Mouse (Mus musculus) spleen, postnatal 14 days (tissue): ENCODE results near the gene Gm8122.
"Not testable (repeated sequence)": the region's sequence is repeated elsewhere in the genome, so short reads cannot be mapped to it uniquely, and the experiment has no call there.

Experiments
- DNase-seq, 2 experiments: peaks; one replicate each; pipeline ENCODE4 v3.0.0; 2021 to 2022; ENCODE audit warnings: low spot score in 2 of 2

Gm8122 gene

DNA sequence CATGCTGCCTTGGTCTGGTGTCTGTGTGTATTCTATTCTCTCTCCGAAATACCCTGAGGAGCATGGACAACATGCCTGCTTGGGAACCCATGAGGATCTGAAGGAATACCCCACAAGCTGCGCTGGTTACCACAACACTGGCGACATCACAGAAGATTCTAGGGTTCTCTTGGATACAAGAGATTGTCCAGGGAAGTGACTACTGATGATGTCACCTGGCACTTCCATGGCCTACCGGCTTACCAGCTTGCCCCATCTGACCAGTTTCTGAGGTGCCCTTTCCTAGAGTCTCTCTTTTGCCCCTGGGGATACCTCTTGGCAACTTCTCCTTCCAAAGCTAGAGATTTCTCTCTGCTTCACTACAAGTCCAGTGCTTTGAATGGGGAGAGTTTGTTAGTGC is at the start of gene Gm8122:
Gene Gm8122 (minus strand): TSS at position 101 of the 400 bp plus-strand sequence.
- DNase-seq, result not testable (repeated sequence)

DNA sequence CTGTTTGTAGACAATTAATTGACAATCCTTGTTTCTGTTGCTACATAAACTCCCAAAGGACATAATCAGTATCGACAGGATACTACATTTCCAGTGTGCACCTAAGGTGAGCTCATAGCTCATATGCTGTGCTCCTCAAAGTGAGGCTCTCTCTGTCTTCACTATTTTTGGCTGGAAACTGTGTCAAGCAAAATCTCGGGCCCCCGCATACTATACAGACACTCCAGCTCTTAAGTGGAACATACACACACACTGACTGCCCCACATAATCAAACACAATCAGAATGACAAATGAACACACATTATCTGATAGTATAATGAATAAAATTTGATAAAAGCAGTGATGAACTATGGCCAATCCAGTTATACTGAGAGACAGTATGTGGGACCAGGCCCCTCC is 43.6 kb upstream of the Gm8122 start:
- DNase-seq, result not testable (repeated sequence)

DNA sequence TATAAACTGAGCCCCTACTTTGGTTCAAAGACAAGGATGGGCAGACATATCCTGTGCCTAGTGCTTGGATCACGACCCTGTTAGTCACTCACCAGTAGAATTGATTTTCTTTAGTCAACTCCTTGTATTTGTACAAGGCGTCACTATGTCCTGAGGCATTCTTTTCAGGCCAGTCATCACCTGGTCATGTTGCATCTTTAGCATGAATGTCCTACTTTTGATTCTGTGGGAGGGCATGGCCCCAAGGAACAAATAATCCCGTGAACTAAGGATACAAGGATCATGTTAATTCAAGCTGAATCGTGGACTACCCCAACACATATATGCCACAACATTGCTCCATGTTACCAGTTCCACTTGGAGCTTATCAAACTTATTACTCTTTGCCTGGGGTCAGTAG is 43.0 kb upstream of the Gm8122 start:
- DNase-seq, result not testable (repeated sequence)

DNA sequence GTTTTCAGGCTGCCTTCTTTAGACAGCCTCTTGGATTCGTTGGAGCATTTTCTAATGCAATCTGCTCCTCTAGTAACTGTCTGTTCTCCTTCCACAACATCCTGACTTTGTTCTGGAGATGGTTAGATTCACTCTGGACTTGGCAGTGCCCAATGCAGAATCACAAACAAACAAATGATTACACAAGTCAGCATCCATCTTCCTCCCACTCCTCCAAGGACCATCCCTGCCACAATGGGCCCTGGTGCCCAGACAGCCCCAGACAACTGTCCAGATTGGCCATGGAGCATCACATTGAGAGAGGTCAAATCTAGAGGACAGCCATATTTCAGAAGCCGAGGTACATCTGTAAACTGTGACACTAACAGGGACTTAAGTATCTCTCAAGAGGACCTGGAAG is 42.4 kb upstream of the Gm8122 start:
- DNase-seq, result not testable (repeated sequence)

DNA sequence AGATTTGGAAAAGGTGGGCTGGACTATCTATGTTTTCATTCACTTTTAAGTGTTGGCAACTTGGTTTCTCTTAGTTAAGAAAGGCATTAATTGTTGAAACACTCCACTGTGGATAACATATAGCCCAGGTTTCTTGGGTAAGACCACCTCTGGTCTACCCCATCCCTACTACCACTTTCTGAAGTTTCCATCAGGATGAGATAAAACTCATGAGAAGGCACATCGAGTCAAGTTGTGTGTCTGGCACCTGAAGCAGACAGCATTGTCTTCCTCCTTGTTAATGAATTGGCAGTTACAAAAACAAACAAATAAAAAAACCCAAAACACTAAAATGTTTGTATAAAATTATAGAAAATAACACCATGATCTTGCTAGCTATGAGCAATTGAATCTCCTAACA is 40.6 kb upstream of the Gm8122 start:
- not testable (repeated sequence) for DNase-seq

DNA sequence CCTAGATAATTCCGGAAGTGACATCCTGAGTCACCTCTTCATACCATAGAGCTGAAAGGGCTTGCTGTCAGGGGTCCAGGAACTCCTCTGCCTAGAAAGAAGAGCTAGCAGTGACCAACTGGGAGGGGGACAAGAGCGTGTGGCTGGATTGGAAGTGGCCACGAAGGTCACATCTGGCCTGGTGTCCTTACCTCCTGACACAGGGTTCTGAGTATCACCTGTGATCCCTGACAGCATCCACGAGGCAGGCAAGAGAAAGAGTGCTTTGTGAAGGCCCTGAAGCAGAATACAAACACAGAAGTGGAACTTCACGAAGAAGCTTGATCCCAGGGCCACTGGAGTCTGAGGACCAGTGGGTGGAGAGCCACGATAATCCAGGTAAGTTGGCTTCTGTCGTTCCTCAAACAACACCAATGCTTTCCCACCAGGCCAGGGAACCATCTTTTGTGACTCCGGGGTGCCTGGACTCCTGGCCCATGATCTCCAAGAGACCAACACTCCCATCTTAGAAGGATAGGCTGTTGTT is 39.9 kb upstream of the Gm8122 start, which contains the start of gene Gm9732:
Gene Gm9732 (plus strand): TSS at position 51 of the 526 bp plus-strand sequence.
- DNase-seq, result peak in 1 of 2 experiments; percentile 31

DNA sequence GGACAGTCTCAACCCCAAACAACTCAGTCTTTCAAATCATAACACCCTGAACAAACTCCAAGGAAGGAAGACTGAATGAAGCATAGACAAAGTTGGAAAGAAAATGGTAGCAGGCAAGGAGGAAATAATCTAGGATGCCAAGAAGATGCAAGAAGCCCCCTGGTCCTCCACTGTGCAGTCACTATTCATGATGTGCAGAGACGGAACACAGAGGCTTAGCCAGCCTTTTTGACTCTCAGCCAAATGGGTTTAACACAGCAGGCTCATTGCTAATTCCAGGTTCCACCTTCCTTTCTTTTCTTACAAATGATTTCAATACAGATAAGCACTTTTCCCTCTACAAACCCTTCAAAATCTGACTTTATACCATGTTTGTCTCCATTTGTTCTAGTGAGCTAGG is 38.1 kb upstream of the Gm8122 start:
- not testable (repeated sequence) for DNase-seq

DNA sequence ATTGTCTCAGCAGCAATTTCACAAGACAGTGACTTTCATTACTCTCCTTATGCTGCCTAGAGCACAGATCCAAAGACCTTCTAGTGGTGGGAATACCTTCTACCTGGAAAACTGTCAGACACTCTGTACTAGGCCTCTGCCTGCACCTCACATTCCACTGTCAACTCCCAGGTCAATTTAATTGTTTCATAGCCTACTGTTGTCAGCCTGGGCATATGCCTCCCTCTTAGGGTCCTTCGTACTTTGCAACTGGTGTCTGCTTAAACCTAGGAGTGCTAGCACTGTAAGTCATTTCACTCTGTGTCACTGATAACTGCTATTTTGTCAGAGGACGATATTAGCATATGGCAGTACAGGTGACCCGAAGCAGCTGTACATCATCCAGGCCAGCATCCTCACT is 34.1 kb upstream of the Gm8122 start:
- DNase-seq, result not testable (repeated sequence)

DNA sequence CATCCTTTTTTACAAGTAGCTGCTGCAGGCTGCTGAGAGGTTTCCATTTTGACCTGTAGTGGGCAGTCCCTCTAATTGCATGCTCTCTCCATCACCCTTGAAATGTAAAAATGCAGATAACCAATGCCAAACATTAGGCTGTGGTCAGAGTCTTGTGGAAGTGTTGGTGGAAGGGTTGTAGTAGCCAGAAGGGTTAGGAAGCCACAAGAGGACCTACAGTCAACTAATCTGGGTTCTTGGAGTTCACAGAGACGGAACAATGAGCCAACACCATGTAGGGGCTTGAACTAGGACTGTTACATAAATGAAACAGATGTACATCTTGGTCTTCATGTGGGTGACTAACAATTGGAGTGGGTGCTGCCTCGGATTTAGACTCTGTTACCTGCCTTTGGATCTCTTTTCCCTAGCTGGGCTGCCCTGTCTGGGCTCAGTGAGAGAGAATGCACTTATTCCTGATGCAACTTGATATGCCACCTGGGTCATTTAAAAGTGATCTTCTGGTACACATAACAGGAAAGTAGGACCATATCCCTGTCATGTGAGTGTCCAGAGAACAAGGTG is 33.5 kb upstream of the Gm8122 start:
- DNase-seq, result not testable (repeated sequence)

DNA sequence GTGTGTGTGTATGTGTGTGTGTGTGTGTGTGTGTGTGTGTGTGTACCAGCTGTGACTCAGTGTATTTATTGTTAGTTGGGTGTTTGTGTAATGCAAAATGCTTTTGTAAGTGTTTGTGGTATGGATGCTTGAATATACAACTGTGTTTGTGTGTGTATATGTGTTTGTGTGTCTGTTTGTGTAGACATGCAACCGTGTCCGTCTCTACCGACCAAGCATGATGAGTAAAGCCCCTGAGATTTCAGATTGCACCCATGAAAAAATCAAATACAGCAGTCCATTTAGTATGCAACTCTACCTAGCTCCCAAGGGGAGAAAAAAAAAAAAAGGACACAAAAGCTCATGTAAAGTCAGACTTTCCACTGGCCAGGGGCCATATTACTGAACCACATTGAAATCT is 28.3 kb upstream of the Gm8122 start:
- DNase-seq, result not testable (repeated sequence)

DNA sequence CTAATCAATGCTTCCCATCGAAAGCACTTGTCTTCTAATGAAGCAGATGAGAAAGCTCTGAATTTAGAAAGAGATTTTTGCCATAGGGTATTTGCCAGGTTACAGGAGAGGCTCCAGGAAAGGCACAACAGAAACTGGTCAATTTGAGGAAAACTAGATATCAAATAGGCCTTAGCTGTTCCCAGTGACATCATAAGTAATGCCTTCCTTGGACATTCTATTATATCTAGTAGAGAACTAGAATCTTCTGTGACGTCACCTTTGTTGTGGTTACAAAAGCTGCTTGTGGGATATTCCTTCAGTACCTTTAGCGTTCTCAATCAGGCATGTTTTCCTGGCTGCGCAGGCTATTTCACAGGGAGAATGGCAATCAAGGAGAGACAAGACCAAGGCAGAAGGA is 23.2 kb upstream of the Gm8122 start, which contains the start of gene Gm8126:
Gene Gm8126 (plus strand): TSS at position 301 of the 400 bp plus-strand sequence.
- DNase-seq, result not testable (repeated sequence)

DNA sequence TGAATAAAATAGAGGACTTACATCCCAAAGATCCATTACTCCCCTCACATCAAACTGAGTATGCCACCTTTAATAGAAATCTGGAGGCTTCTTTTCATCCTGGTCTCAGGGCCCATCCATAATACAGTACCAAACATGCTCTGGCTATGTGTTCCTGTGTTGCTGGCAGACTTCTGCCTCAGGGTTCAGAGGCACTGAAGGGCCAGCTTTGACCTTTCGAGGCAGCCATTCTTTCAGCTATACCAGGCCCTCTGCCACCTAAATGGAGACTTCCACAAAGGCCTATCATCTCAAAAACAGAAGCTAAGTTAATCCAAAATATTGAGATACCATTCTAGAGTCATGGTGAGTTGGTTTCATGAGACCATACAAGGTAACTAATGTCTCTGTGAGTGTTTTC is 21.4 kb upstream of the Gm8122 start:
- not testable (repeated sequence) for DNase-seq

DNA sequence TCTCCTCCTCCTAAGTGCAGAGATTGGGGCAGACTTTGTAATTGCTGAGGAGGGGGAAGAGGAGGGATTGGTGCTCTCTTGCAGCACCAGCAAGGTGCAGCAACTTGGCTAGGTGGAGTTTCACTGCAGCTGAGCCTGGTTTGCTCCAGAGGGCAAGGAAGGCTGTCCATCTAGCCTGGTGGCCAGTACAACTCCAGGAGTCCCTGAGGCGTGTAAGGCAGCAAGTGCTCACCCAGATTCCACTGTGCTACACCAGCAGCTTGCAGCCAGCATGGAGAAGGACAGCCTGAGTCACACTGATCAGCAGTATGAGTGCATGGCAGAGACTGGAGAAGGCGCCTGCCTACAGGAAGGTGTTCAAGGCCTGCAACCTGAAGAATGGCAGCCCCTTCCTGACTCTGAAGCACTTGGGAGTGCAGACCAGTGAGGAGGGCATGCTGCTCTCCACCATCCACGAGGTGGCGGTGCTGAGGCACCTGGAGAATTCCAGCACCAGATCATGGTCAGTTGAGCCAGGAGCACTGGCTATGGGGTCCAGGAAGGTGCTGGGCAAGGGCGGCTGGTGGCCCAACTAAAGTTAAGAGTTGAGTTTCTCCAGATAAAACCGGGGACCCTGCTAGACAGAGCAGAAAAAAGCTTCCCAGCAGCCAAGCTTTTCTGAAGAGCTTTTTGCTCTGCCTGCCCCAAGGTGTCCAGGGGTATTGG is 15.6 kb upstream of the Gm8122 start:
- not testable (repeated sequence) for DNase-seq

DNA sequence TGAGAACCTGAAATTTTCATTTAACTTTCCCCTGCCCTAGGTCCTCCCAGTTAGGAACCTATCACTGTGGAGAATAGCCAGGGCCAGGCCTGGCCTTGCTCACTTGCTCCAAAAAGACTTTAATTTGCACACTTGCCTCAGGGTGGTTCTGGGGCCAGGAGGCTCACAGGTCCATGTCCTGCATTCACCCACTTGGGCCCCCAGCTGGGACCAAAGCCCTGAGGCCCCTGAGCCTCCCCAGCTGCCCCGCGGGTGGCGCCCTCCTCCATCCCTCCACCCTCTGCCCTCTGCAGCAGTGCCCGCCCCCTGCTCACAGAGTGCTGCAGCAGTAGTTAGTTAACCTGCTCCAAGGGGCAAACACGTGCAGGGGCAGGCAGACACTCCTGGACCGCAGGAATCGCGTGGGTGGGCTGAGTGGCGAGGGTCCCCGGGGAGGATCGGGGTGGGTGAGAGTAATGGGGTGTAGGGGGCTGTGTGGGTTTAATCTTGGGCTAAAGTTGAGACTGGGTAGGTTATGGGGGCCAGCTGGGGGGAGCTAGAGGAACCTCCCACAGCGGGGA is 14.6 kb upstream of the Gm8122 start:
- not testable (repeated sequence) for DNase-seq

DNA sequence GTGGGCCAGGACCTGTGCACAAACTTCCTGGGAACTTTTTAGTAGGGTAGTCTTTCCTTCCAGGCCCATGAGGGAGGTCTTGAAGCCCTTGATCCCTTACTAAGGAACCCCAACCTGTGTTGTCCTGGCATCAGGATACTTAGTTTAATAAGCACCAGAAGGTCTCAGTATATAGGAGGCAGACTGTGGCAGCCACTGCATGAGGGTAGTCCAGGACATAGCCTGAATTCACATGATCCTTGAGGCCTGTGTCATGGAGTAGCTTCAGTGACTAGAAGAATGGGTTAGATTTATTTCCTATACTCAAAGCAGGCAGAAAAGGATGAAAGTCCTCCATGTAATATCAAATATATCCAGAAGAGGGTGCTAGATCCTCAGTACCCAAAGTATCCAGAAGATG is 2.7 kb upstream of the Gm8122 start:
- DNase-seq, result not testable (repeated sequence)
